Mouse (Mus musculus) C3H10T1/2 (cell line): Measurements from ENCODE around the gene Ears2. TPM values are rescaled to one million over a fixed set of nuclear protein-coding genes. Genes with fewer than 3 reads are reported as not detected.

ENCODE experiments used
- polyA plus RNA-seq, 2 experiments: library from polyadenylated mRNA; unstranded; fragments of >200 nt; fragmentation: generic; extraction: Trizol; gene quantifications; one replicate each; pipeline ENCODE4 v1.2.1; 2012; ENCODE audit warnings: missing spikeins in 2 of 2

Gene Ears2
- polyA plus RNA-seq = 1 to 10 TPM; 5.4 to 6.4 TPM

DNA sequence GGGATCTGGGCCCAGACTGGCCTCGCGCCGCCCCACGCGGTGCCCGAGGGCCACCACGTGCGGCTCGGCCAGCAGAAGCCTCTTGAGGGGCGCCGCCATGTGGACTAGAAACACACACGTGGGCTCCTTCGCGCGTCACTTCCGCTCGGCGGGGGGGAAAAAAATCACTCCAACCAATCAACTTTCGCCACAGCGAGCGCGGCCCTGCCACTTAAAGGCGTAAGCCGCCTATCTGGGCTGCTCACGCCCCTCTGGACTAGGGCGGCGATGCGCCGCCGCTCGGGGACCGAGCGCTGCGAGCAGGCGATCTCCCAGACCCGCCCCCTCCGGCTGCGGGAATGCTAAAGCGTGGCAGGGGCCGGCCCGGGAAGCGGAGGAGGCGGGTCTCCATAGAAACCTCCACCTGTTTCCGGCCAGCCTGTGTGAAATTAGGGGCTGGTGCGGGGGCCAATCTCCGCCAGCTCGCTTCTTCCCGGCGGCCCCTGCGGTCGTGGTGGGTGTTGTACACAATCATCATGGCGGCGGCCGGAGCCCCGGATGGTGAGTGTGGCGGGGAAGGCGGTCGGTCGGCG, at the start of gene Ears2, which contains the start of gene Ubfd1:
Gene Ears2, minus strand, starts transcription at position 319 of the 572 bp plus-strand sequence.
Gene Ubfd1, plus strand, starts transcription at position 231 of the 572 bp plus-strand sequence.

DNA sequence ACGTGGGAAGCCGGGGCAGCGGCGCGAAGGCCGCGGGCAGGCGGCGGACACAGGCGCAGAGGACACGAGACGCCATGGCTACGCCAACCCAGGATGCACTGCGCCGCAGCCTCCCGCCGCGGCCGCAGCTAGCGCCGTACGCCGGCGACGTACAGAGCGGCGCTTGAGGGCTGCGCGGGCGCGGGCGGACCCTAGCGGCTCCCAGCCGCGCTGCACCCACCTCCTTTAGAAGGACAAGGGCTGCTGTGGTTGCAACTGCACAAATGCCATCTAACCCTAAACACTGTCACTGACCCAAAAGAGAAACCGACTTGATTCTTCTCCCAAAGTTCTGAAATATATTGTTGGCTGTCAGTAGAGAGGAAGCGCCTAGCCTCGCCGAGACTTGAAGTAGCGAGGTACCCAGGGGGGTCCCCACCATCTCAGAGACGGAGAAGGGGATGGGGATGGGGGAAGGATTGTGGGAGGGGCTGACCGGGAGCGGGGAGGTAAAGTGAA, 34.7 kb upstream of the Ears2 start, which contains the start of gene Ndufab1:
Gene Ndufab1, minus strand, starts transcription at position 140 of the 498 bp plus-strand sequence.

DNA sequence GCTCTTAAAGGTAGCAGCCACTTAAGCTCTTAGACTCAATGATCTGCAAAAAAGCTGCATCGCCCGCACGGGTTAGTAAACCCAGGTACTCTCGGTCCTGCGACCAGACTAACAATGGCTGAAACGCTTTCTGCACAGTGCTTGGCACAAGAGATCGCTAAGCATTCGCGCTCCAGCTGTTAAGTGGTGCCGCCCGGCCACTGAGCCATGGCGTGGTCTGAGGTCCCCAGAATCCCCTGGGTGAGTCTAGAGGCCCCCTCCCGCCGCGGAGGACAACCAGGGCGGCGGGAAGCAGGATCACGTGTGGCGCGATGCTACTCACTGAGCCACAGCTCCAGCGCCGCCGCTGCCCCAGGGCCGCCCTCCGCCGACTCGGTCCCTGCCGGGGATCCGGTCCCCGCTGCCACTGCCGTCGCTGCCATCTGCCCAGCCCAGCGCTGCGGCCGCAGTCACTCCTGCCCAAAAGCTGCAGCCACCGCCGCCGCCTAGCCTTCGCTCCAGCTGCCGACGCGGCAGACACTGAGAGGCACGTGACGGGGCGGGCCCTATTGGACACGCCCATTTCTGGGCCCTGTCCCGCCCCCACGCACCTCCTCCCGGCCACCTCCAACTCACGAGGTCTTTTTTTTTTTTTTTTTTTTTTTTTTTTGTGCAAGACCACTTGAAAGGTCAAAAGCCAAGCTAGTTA, 46.3 kb downstream of the Ears2 start, which contains the start of gene Gga2:
Gene Gga2, minus strand, starts transcription at position 556 of the 688 bp plus-strand sequence.

Other genes with a start within 250 kb of the Ears2 start
- not detected for gene Scnn1b, start 202.2 kb downstream of the Ears2 start, polyA plus RNA-seq
- 10 to 100 TPM in 1 of 2 experiments, 1 to 10 TPM in 1; 2.1 to 17.3 TPM for gene Cog7, start 85.6 kb downstream of the Ears2 start, polyA plus RNA-seq
- 10 to 100 TPM; 13.0 to 26.4 TPM for gene Gga2, start 46.0 kb downstream of the Ears2 start, polyA plus RNA-seq
- gene Ubfd1, start 88 bp downstream of the Ears2 start, polyA plus RNA-seq = 10 to 100 TPM in 1 of 2 experiments, 1 to 10 TPM in 1; 6.4 to 15.9 TPM
- 100 to 1,000 TPM; 380 to 415 TPM for gene Ndufab1, start 34.6 kb upstream of the Ears2 start, polyA plus RNA-seq
- gene Palb2, start 65.7 kb upstream of the Ears2 start, polyA plus RNA-seq = under 1 TPM; 0.43 to 0.85 TPM
- 10 to 100 TPM; 31.4 to 69.1 TPM for gene Dctn5, start 65.8 kb upstream of the Ears2 start, polyA plus RNA-seq
- 100 to 1,000 TPM in 1 of 2 experiments, 10 to 100 TPM in 1; 76.0 to 116 TPM for gene Plk1, start 92.2 kb upstream of the Ears2 start, polyA plus RNA-seq
- under 1 TPM in 1 of 2 experiments, not detected in 1; 0.02 TPM for gene Ern2, start 118.9 kb upstream of the Ears2 start, polyA plus RNA-seq
- gene Chp2, start 152.2 kb upstream of the Ears2 start, polyA plus RNA-seq = under 1 TPM in 1 of 2 experiments, not detected in 1; 0.02 TPM
- under 1 TPM; 0.01 to 0.07 TPM for gene Prkcb, start 221.5 kb upstream of the Ears2 start, polyA plus RNA-seq